8 mouse cellular contexts compared by ENCODE assay signal in genomic region chr4:82538069-82538811, GRCm38 (mm10).
DNase-seq lines count a peak whose midpoint lies in the region; ATAC-seq lines count a peak whose summit lies in the region.

No protein-coding gene starts in this region.

- no peaks in the 10 kb centered on the region for H3K36me3 ChIP-seq in embryonic facial prominence, embryonic 11.5 days (replicated peaks; ENCODE audit: control insufficient read depth, insufficient read depth, low read depth, low read length)
- H3K36me3 ChIP-seq in limb, embryonic 12.5 days = no peaks in the 10 kb centered on the region
- H3K36me3 ChIP-seq in midbrain, embryonic 15.5 days (replicated peaks) = no peaks in the 10 kb centered on the region

- ATAC-seq in embryonic facial prominence, embryonic 11.5 days (replicated peaks; ENCODE audit: insufficient number of reproducible peaks, low FRiP score, low TSS enrichment, low read depth) = no peak
- ATAC-seq in limb, embryonic 12.5 days (ENCODE audit: insufficient number of reproducible peaks, insufficient read depth, low FRiP score, low TSS enrichment, low read depth) = no peak
- ATAC-seq in midbrain, embryonic 15.5 days (replicated peaks) = no peak

- no peaks in the 10 kb centered on the region for H3K9me3 ChIP-seq in embryonic facial prominence, embryonic 11.5 days (replicated peaks; ENCODE audit: control insufficient read depth, low read length)
- no peaks in the 10 kb centered on the region for H3K9me3 ChIP-seq in limb, embryonic 12.5 days
- no peaks in the 10 kb centered on the region for H3K9me3 ChIP-seq in midbrain, embryonic 15.5 days

- H3K4me3 ChIP-seq in embryonic facial prominence, embryonic 11.5 days (ENCODE audit: low read depth, low read length) = peak overlapping the region; percentile 34
- H3K4me3 ChIP-seq in limb, embryonic 12.5 days (replicated peaks) = peak overlapping the region; percentile 40
- peak overlapping the region; percentile 31 for H3K4me3 ChIP-seq in midbrain, embryonic 15.5 days

- H3K4me1 ChIP-seq in embryonic facial prominence, embryonic 11.5 days (ENCODE audit: control insufficient read depth, insufficient read depth, low read length) = peaks cover 9% of the 10 kb centered on the region
- peaks cover 43% of the 10 kb centered on the region for H3K4me1 ChIP-seq in limb, embryonic 12.5 days (replicated peaks)
- peaks cover 33% of the 10 kb centered on the region for H3K4me1 ChIP-seq in midbrain, embryonic 15.5 days

- no peak overlapping the region for H3K27ac ChIP-seq in embryonic facial prominence, embryonic 11.5 days (replicated peaks; ENCODE audit: low read depth, low read length)
- H3K27ac ChIP-seq in limb, embryonic 12.5 days = no peak overlapping the region
- H3K27ac ChIP-seq in midbrain, embryonic 15.5 days = 0 out of 2 replicates have a peak overlapping the region, but pooled peaks have one; percentile 26

- intact Hi-C loops in heart, postnatal 14 days (cut with DNase I) = loop anchor here (1.0 to 2.0 kb wide), 2 partner anchors 26 to 33 kb away; no protein-coding TSS in a partner anchor

- peak overlapping the region; percentile 53 for H3K9ac ChIP-seq in embryonic facial prominence, embryonic 11.5 days (replicated peaks; ENCODE audit: low read length)
- peak overlapping the region; percentile 48 for H3K9ac ChIP-seq in limb, embryonic 12.5 days (replicated peaks)
- peak overlapping the region; percentile 25; the same call in 1 of the 2 replicates for H3K9ac ChIP-seq in midbrain, embryonic 15.5 days

- DNase-seq in adrenal gland, postnatal 14 days = peak; percentile 40
- DNase-seq in adrenal gland, adult 8-10 months = no peak
- no peak for DNase-seq in embryonic facial prominence, embryonic 11.5 days (ENCODE audit: low spot score)
- DNase-seq in heart, postnatal 14 days = peak; percentile 36 to 42
- DNase-seq in spleen, adult 12 weeks (ENCODE audit: low spot score) = no peak
- DNase-seq in adrenal gland, postnatal 36 days = no peak

- H3K27me3 ChIP-seq in embryonic facial prominence, embryonic 11.5 days (ENCODE audit: control insufficient read depth, insufficient read depth, low read length) = peaks cover 9% of the 10 kb centered on the region; the same call in 1 of the 2 replicates
- H3K27me3 ChIP-seq in limb, embryonic 12.5 days = peaks cover 43% of the 10 kb centered on the region
- H3K27me3 ChIP-seq in midbrain, embryonic 15.5 days (replicated peaks) = peaks cover 19% of the 10 kb centered on the region

- under 1% methylated on average over 30 of the region's 30 CpGs for WGBS in embryonic facial prominence, embryonic 11.5 days
- under 1% methylated on average over 30 of the region's 30 CpGs for WGBS in limb, embryonic 12.5 days
- WGBS in midbrain, embryonic 15.5 days = under 1% methylated on average over 30 of the region's 30 CpGs

- peak overlapping the region; percentile 77 for H3K4me2 ChIP-seq in embryonic facial prominence, embryonic 11.5 days (ENCODE audit: low read depth, low read length)
- peak overlapping the region; percentile 77 for H3K4me2 ChIP-seq in limb, embryonic 12.5 days
- H3K4me2 ChIP-seq in midbrain, embryonic 15.5 days = peak overlapping the region; percentile 58

Comparison
In these comparisons a context has a peak if more than half of its experiments do, and no peak if none do; other contexts are left out.
1. DNase-seq: peak in adrenal gland, postnatal 14 days (single experiment) and heart, postnatal 14 days (2 of 2); none in adrenal gland, adult 8-10 months (single experiment), embryonic facial prominence, embryonic 11.5 days (single experiment), spleen, adult 12 weeks (single experiment) and adrenal gland, postnatal 36 days (0 of 2).
2. Peak in every context shown above with its lines, with median percentiles within 50 percentile points of each other: H3K4me2 ChIP-seq, H3K4me3 ChIP-seq and H3K9ac ChIP-seq.